Mouse (Mus musculus) 3T3-L1 (cell line): ENCODE measurements around the gene Spop.
A peak's percentile ranks its signal among the peaks of the same experiment; 100 is the strongest.

ENCODE experiments used
- DNase-seq: peaks from one replicate; pipeline ENCODE4 v3.0.0-alpha.2; 2015; ENCODE audit warnings: low read depth, low spot score

Gene Spop

DNA sequence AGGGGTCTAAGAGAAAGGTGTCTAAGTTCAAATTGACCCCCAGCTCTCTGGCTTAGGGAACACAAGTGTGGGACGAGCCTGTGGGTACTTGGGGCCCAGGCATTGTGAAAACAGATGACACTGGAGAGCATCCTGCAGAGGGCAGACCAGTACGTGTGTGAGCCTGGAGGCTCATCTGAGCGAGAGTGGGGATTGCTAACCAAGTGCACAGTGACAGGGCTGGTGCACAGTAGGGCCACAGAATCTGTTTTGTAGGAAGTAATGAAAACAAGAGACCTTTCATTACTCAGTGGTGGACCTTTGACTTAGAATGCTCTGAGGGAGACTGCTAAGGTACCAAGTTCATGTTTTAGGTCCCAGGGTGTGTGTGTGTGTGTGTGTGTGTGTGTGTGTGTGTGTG, 106.1 kb downstream of the Spop start:
- no peak for DNase-seq

DNA sequence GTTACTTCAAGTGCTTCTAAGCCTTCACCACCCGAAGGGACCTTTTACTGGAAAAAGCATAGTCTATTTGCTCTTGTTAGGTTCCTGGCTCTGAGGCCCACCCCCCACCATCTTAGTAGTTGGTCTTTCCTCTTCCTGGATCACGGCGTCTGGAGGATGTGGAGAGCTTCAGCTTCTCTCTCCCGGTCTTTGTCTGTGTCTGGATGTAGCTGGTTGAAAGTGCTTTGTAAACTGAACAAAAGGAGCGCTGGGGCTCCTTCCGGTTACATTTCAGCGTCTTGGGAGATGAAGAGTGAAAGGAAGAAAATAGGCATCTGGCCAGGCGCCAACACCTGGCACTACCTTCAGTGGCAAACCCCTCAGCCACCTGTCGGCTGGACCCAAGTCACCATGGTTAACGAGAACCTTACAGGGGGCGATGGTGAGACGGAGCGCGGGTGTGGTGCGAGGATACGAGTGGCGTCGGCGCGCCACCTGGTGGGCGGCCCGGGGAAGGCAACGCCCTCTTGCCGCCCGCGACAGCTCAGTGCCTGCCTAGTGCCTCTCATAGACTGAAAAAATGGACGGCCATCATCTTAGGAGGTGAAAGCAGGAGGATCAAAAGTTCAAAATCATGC, 106.7 kb downstream of the Spop start:
- DNase-seq, result peak; percentile 83

DNA sequence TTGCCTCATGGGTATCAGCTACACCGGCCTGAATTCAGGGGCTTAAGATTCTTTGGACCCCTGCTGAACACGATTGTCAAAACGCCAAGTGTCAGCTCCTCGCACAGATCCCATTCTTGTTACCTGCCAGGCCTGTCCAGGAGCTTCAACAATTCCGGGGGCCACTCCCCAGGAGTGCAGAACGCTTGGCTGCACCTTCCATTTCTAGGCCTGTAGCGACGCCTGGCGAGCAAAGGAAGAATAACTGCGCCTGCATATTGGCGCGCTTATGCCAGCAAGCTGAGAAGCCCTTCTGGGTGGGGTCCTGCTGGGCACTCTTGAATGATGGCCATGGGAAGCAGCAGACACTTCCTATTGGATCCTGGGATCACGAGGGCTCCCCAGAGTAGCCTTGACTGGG, 107.7 kb downstream of the Spop start:
- DNase-seq, result peak; percentile 84

DNA sequence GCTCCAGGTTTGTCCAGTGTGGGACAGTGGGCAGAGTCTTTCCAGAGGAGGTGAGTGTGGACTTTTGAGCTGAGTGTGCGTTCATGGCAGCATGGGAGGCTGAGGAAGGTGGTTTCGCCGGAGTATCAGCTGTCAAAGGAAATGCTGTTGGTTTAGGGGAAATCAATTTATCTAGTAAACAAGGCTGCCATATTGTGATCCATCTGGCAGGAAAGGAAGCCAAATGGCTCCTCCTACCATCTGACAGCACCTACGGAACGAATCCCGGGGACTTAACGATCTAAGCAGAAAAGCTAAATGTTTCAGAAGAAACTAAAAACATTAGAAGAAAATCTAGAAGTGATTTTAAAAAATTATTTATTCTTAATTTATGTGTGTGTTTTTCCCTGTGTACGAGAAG, 113.4 kb downstream of the Spop start:
- no peak for DNase-seq

DNA sequence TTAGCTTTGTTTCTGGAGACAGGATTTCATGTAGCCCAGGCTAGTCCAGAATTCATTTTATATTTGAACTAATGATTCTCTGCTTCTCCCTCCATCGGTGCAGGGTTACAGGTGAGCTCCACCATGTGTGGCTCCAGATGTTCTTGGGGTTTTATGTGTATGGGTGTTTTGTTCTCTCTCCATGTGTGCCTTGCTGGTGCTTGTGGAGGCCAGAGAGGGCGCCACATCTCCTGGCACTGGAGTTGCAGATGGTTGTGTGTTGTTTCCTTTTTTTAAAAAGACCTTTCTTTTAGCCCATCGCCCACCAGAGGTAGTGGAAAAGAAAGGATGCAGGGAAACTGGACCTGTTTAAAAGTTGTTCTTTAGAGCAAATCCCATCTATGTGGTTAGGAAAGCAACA, 114.4 kb downstream of the Spop start:
- DNase-seq, result no peak

GRCm38 (mm10) chr11:95532353-95533072, 118.6 kb downstream of the Spop start:
- no peak for DNase-seq

- DNase-seq, result peak; percentile 87
Observed at GRCm38 (mm10) chr11:95533484-95534160, 119.7 kb downstream of the Spop start.

- peak; percentile 46 for DNase-seq
Observed at GRCm38 (mm10) chr11:95538378-95539104, 124.7 kb downstream of the Spop start.

- no peak for DNase-seq
Observed at GRCm38 (mm10) chr11:95540637-95541385, 126.9 kb downstream of the Spop start.
